ENCODE assay signal across 8 mouse cellular contexts in the genomic region with DNA sequence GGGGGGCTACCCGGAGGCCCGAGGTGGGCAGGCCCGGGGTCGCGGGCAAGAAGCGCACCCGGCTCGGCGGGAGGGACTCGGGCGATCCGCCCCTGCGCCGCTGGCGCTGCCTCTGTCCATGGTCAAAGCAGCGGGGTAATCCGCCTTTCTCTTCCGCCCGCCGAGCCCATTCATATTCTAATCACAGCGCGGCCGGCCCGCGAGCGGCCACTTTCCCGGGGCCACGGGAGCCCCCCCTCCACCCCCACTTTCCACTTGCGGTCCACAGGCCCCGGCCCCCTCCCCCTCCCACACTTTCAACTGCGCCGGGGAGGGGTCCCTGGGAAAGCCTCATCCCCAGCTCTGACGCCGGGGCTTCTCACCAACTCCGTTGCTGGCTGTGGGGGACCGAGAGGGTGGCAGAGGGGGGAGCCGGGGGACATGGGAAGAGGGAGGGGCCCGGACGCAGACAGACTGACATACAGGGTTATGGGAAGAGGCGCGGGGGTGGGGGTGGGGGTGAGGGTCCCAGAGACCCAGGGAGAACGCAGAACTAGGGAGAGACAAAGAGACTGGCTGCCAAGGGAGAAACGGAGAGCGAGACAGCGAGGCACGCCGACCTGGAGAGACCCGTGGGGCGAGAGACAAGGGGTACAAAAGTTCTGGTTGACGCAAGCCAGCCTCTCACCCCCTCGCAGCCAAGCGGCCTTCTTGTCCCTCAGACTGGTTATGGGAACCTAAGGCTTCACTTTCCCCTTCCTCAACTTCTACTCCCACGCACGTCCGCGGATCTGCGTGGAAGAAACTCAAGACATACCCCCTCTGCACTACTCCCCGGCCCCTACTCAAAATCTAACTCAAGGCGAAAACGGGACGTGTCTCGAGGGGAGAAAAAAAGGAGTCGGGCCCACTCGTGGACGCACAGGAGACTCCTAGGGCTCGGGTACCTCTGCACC. TPM values are rescaled to one million over a fixed set of nuclear protein-coding genes. Genes with fewer than 3 reads are reported as not detected.
DNase-seq lines count a peak whose midpoint lies in the region; ATAC-seq and TF ChIP-seq lines count a peak whose summit lies in the region.

No protein-coding gene starts in this region.

- no peak for TF ChIP-seq CTCF in stomach, postnatal 0 days (IDR thresholded peaks at IDR 0.05; ENCODE audit: low read depth)

- no peak for ATAC-seq in cerebellum, adult (ENCODE audit: insufficient number of reproducible peaks, low FRiP score, low TSS enrichment)
- ATAC-seq in hindbrain, embryonic 14.5 days (ENCODE audit: low FRiP score) = peak; percentile 67
- ATAC-seq in stomach, postnatal 0 days (ENCODE audit: low FRiP score, low TSS enrichment) = peak; percentile 30; the same call in 1 of the 2 replicates

- TF ChIP-seq EP300 in stomach, postnatal 0 days (optimal IDR thresholded peaks at IDR 0.05) = no peak

- H3K4me3 ChIP-seq in hindbrain, embryonic 14.5 days (replicated peaks; ENCODE audit: low read length) = peak overlapping the region; percentile 42
- peak overlapping the region; percentile 27 for H3K4me3 ChIP-seq in stomach, postnatal 0 days (ENCODE audit: low read depth, low read length)

- no peaks in the 10 kb centered on the region for H3K9me3 ChIP-seq in hindbrain, embryonic 14.5 days (ENCODE audit: control insufficient read depth, low read length)
- H3K9me3 ChIP-seq in stomach, postnatal 0 days (ENCODE audit: control insufficient read depth, low read length) = no peaks in the 10 kb centered on the region

- H3K9ac ChIP-seq in hindbrain, embryonic 14.5 days = peak overlapping the region; percentile 65
- H3K9ac ChIP-seq in stomach, postnatal 0 days (ENCODE audit: low read length) = no peak overlapping the region

- peak overlapping the region; percentile 83 for H3K27ac ChIP-seq in hindbrain, embryonic 14.5 days
- H3K27ac ChIP-seq in stomach, postnatal 0 days (replicated peaks) = no peak overlapping the region

- H3K36me3 ChIP-seq in hindbrain, embryonic 14.5 days (replicated peaks; ENCODE audit: control insufficient read depth, insufficient read depth) = no peaks in the 10 kb centered on the region
- no peaks in the 10 kb centered on the region for H3K36me3 ChIP-seq in stomach, postnatal 0 days (ENCODE audit: control insufficient read depth, insufficient read depth, low read length)

- peak; percentile 41 to 60 for DNase-seq in cerebellum, postnatal 10 days
- peak; percentile 21 for DNase-seq in right cerebral cortex, postnatal 25 days
- DNase-seq in right cerebral cortex, adult 18-20 months = no peak
- DNase-seq in hindbrain, embryonic 14.5 days (ENCODE audit: low spot score) = peak; percentile 66
- DNase-seq in lung, postnatal 4 days = peak; percentile 37 to 45
- no peak for DNase-seq in stomach, postnatal 0 days (ENCODE audit: low spot score)
- DNase-seq in cerebellum, adult 9-11 months = no peak

- peaks cover 28% of the 10 kb centered on the region for H3K4me1 ChIP-seq in hindbrain, embryonic 14.5 days (replicated peaks; ENCODE audit: control insufficient read depth, insufficient read depth, low read length)
- H3K4me1 ChIP-seq in stomach, postnatal 0 days (replicated peaks; ENCODE audit: control insufficient read depth, insufficient read depth) = 0 out of 2 replicates have a peak, but pooled peaks cover 2% of the 10 kb centered on the region

- H3K4me2 ChIP-seq in hindbrain, embryonic 14.5 days (replicated peaks) = peak overlapping the region; percentile 79
- H3K4me2 ChIP-seq in stomach, postnatal 0 days (replicated peaks; ENCODE audit: low read depth) = peak overlapping the region; percentile 51

- 1% methylated on average over 57 of the region's 66 CpGs for WGBS in hindbrain, embryonic 14.5 days
- under 1% methylated on average over 61 of the region's 66 CpGs for WGBS in stomach, postnatal 0 days

- peaks cover 49% of the 10 kb centered on the region for H3K27me3 ChIP-seq in hindbrain, embryonic 14.5 days (ENCODE audit: control insufficient read depth, insufficient read depth, low read length)
- peaks cover 40% of the 10 kb centered on the region for H3K27me3 ChIP-seq in stomach, postnatal 0 days (ENCODE audit: control insufficient read depth, insufficient read depth, low read length)

RNA-seq across cellular contexts. Expression of a gene that starts 0.7 kb away (rescaled TPM):
- polyA plus RNA-seq in hindbrain, embryonic 14.5 days (2014; fragmentation: Nextera tagmentation; extraction: Ambion mirVana) = 23.0 and 25.1 TPM in 2 replicates
- polyA plus RNA-seq in stomach, postnatal 0 days (2015; fragmentation: Nextera tagmentation; extraction: Ambion mirVana) = not detected in 2 replicates

Comparison
In these comparisons a context has a peak if more than half of its experiments do, and no peak if none do; other contexts are left out.
1. DNase-seq: peak in cerebellum, postnatal 10 days (2 of 2), right cerebral cortex, postnatal 25 days (single experiment), hindbrain, embryonic 14.5 days (single experiment) and lung, postnatal 4 days (2 of 2); none in right cerebral cortex, adult 18-20 months (single experiment), stomach, postnatal 0 days (single experiment) and cerebellum, adult 9-11 months (single experiment).
2. RNA of a gene that starts 0.7 kb away (polyA plus RNA-seq): 23.0 to 25.1 TPM in hindbrain, embryonic 14.5 days; not detected in stomach, postnatal 0 days; every median in the first group is over 10 times any median in the second.